Mouse (Mus musculus) cortical plate, adult 2 months (tissue): ENCODE measurements around the gene Sema4d.

Experiments used
- CTCF ChIP-seq: fragments of 200-500 bp; IDR thresholded peaks from 2 replicates; pipeline ENCODE4 v1.5.1; 2011; ENCODE audit warnings: mild to moderate bottlenecking, control low read depth, low read length; ENCODE audit not compliant: insufficient read depth; ENCODE audit errors: extremely low read depth
- POLR2A ChIP-seq: fragments of 200-500 bp; IDR thresholded peaks from 2 replicates; pipeline ENCODE4 v1.6.1; 2011; ENCODE audit warnings: mild to moderate bottlenecking, low read length, control low read depth; ENCODE audit not compliant: insufficient read depth; ENCODE audit errors: extremely low read depth

DNA sequence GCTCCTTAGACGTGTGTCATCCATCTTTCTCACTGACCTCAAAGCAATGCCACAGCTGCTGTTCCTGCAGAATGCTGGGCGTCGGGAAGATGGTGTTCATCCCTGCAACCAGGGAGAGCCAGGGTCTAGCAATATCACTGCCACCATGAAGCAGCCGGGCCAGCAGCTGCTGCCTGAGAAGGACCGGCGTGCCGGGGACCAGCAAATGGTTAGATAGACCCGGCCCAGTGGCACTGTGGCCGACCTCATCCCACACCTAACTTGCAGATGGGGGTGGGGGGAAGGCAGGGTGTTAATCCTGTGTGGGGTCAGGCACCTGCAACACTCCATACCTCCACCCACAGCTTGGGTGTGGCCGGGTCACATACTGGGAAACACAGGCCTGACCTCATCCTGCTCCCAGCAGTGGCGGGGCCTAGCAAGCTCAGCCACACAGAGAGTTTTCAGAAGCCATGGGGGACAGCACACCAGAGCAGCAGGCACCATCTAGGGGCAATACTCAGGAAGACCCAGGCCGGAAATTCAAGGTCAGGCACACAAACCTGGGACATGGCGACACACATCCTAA, 38.9 kb downstream of the Sema4d start:
- no peak for TF ChIP-seq POLR2A
- TF ChIP-seq CTCF, result no peak
